Mouse (Mus musculus) small intestine, adult 2 months (tissue): ENCODE measurements around the gene Uck2.

Source experiments
- CTCF ChIP-seq: fragments of 200-500 bp; IDR thresholded peaks from 2 replicates; pipeline ENCODE4 v1.5.1; 2012; ENCODE audit warnings: low read depth, mild to moderate bottlenecking, control low read depth, inconsistent platforms, low read length, moderate library complexity, mixed read lengths; ENCODE audit not compliant: insufficient replicate concordance, insufficient read length; ENCODE audit errors: extremely low read depth
- POLR2A ChIP-seq: fragments of 200-500 bp; IDR thresholded peaks from 2 replicates; pipeline ENCODE4 v1.6.1; 2012; ENCODE audit warnings: low read depth, mild to moderate bottlenecking, control low read depth, inconsistent platforms, low read length, moderate library complexity

- TF ChIP-seq CTCF, result no peak
- TF ChIP-seq POLR2A, result no peak
Observed at GRCm38 (mm10) chr1:167282112-167282511, 3.0 kb downstream of the Uck2 start.
